In the genomic region with DNA sequence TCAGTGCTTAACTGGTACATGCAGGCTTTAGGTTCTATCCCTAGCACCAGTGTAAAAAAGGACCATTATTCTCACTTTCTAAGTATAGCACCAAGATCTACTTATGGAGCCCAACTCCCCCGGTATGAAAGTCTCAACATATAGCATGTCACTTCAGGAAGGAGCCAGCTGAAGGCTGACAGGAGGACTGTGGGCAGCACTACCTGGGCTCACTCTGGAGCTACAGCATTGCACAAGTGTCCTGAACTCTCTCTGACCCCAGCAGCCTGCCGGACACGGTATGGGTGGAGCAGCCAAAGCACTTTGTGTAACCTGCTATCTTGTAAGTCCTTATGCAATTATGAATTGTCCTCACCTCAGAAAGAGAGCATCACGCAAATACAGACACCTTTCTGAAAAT, we compare ENCODE assay signal across 18 mouse cellular contexts. TPM values are rescaled to one million over a fixed set of nuclear protein-coding genes. Genes with fewer than 3 reads are reported as not detected.
DNase-seq lines count a peak whose midpoint lies in the region; ATAC-seq and TF ChIP-seq lines count a peak whose summit lies in the region.
"Had no signal": no experiment of that assay in that cellular context is flagged by ENCODE, and none has a peak within 500 bp of the region (broad histone marks: within the 10 kb centered on the region; RNA-seq: fewer than 3 reads in every experiment).

No protein-coding gene starts in this region.

- H3K9ac ChIP-seq in heart, embryonic 16.5 days (ENCODE audit: low read length) = no peak overlapping the region
- no peak overlapping the region for H3K9ac ChIP-seq in liver, postnatal 0 days (replicated peaks)
- H3K9ac ChIP-seq: forebrain, embryonic 12.5 days; limb, embryonic 12.5 days; stomach, embryonic 15.5 days had no signal

- no peak for TF ChIP-seq EP300 in liver, postnatal 0 days (IDR thresholded peaks at IDR 0.05; ENCODE audit: low read depth)

- no peak for TF ChIP-seq CTCF in liver, postnatal 0 days (IDR thresholded peaks at IDR 0.05; ENCODE audit: low read depth)

- WGBS in heart, embryonic 16.5 days = 46% methylated on average over 4 of the region's 4 CpGs
- 67% methylated on average over 4 of the region's 4 CpGs for WGBS in liver, postnatal 0 days (ENCODE audit: insufficient replicate concordance)

- no peak overlapping the region for H3K27ac ChIP-seq in heart, embryonic 16.5 days (ENCODE audit: low read length)
- no peak overlapping the region for H3K27ac ChIP-seq in liver, postnatal 0 days (ENCODE audit: low read depth)
- H3K27ac ChIP-seq: forebrain, embryonic 12.5 days; hindbrain, embryonic 10.5 days; kidney, postnatal 0 days; limb, embryonic 12.5 days; midbrain, embryonic 10.5 days; stomach, embryonic 15.5 days had no signal

- DNase-seq in heart, postnatal 36 days = no peak
- peak; percentile 17 to 29 for DNase-seq in urinary bladder, adult 18-20 months (ENCODE audit: low spot score in 2 of 2)
- DNase-seq in urinary bladder, postnatal 25 days (ENCODE audit: low spot score) = no peak
- DNase-seq in liver, postnatal 0 days = peak; percentile 60
- no peak for DNase-seq in adrenal gland, adult 8-10 months
- DNase-seq: cerebellum, adult 9-10 months; gastrocnemius, postnatal 10 days; heart, adult 11 months; kidney, adult 18-20 months had no signal

- no peak overlapping the region for H3K4me2 ChIP-seq in heart, embryonic 16.5 days (ENCODE audit: low read depth, low read length)
- H3K4me2 ChIP-seq in liver, postnatal 0 days (ENCODE audit: low read depth, low read length) = no peak overlapping the region
- H3K4me2 ChIP-seq: forebrain, embryonic 12.5 days; limb, embryonic 12.5 days; stomach, embryonic 15.5 days had no signal

- peak; percentile 37; the same call in 1 of the 2 replicates for ATAC-seq in heart, embryonic 16.5 days (replicated peaks; ENCODE audit: extremely low read depth, insufficient read depth, low FRiP score)
- peak; percentile 94 for ATAC-seq in liver, postnatal 0 days
- no peak for ATAC-seq in inflammation-experienced regulatory T-cells, adult 6 months

- peaks cover 18% of the 10 kb centered on the region for H3K4me1 ChIP-seq in heart, embryonic 16.5 days (ENCODE audit: control insufficient read depth, insufficient read depth, low read length)
- peaks cover under 1% of the 10 kb centered on the region; the same call in 1 of the 2 replicates for H3K4me1 ChIP-seq in liver, postnatal 0 days (ENCODE audit: insufficient read depth)
- H3K4me1 ChIP-seq: forebrain, embryonic 12.5 days; hindbrain, embryonic 10.5 days; limb, embryonic 12.5 days; stomach, embryonic 15.5 days had no signal

- H3K4me3 ChIP-seq in heart, embryonic 16.5 days (ENCODE audit: low read length) = no peak overlapping the region
- H3K4me3 ChIP-seq in liver, postnatal 0 days (ENCODE audit: low read depth, low read length) = no peak overlapping the region
- H3K4me3 ChIP-seq: forebrain, embryonic 12.5 days; hindbrain, embryonic 10.5 days; limb, embryonic 12.5 days; midbrain, embryonic 10.5 days; stomach, embryonic 15.5 days had no signal

- no peaks in the 10 kb centered on the region for H3K27me3 ChIP-seq in heart, embryonic 16.5 days (ENCODE audit: control insufficient read depth, insufficient read depth, low read length)
- no peaks in the 10 kb centered on the region for H3K27me3 ChIP-seq in liver, postnatal 0 days (ENCODE audit: insufficient read depth, low read length)
- H3K27me3 ChIP-seq: forebrain, embryonic 12.5 days; limb, embryonic 12.5 days; stomach, embryonic 15.5 days had no signal

- intact Hi-C loops in heart, postnatal 36 days (cut with DNase I) = no loop called here

- peaks cover 32% of the 10 kb centered on the region for H3K36me3 ChIP-seq in heart, embryonic 16.5 days (ENCODE audit: control insufficient read depth, insufficient read depth)
- peaks cover 47% of the 10 kb centered on the region for H3K36me3 ChIP-seq in liver, postnatal 0 days (replicated peaks; ENCODE audit: insufficient read depth, low read length)

- no peaks in the 10 kb centered on the region for H3K9me3 ChIP-seq in heart, embryonic 16.5 days (replicated peaks; ENCODE audit: control insufficient read depth, low read length)
- H3K9me3 ChIP-seq in liver, postnatal 0 days (ENCODE audit: low read length) = no peaks in the 10 kb centered on the region
- H3K9me3 ChIP-seq: forebrain, embryonic 12.5 days; hindbrain, embryonic 10.5 days; limb, embryonic 12.5 days; midbrain, embryonic 10.5 days; stomach, embryonic 15.5 days had no signal

RNA-seq across cellular contexts. Expression of a gene that starts 25.0 kb away (rescaled TPM):
- 6.7 and 7.2 TPM in 2 replicates for polyA plus RNA-seq in heart, embryonic 16.5 days (2015; fragmentation: Nextera tagmentation; extraction: Ambion mirVana)
- 1 to 10 TPM; 6.1 to 6.6 TPM for total RNA-seq in heart, postnatal 36 days (2021)
- 1.3 and 1.6 TPM in 2 replicates for polyA plus RNA-seq in liver, postnatal 0 days (2015; fragmentation: Nextera tagmentation; extraction: Ambion mirVana)
- total RNA-seq in adrenal gland, adult 8-10 months (2022) = 10 to 100 TPM; 13.5 to 20.2 (median 15.3) TPM
- polyA plus RNA-seq in inflammation-experienced regulatory T-cells, adult 6 months (2017; shearing (Covaris generic)) = 1 to 10 TPM; 3.0 to 6.2 (median 4.3) TPM

RNA-seq across cellular contexts. Expression of a gene that starts 41.3 kb away (rescaled TPM):
- 3.3 TPM in 2 replicates for polyA plus RNA-seq in heart, embryonic 16.5 days (2015; fragmentation: Nextera tagmentation; extraction: Ambion mirVana)
- total RNA-seq in heart, postnatal 36 days (2021) = 1 to 10 TPM; 1.1 to 1.4 TPM
- 0.67 and 1.1 TPM in 2 replicates for polyA plus RNA-seq in liver, postnatal 0 days (2015; fragmentation: Nextera tagmentation; extraction: Ambion mirVana)
- 1 to 10 TPM; 4.6 to 7.5 (median 6.1) TPM for total RNA-seq in adrenal gland, adult 8-10 months (2022)
- not detected for polyA plus RNA-seq in inflammation-experienced regulatory T-cells, adult 6 months (2017; shearing (Covaris generic))

RNA-seq across cellular contexts. Expression of a gene that starts 47.2 kb away (rescaled TPM):
- polyA plus RNA-seq in heart, embryonic 16.5 days (2015; fragmentation: Nextera tagmentation; extraction: Ambion mirVana) = 36.1 and 41.4 TPM in 2 replicates
- total RNA-seq in heart, postnatal 36 days (2021) = 10 to 100 TPM; 14.2 to 14.7 TPM
- 45.3 and 53.4 TPM in 2 replicates for polyA plus RNA-seq in liver, postnatal 0 days (2015; fragmentation: Nextera tagmentation; extraction: Ambion mirVana)
- 100 to 1,000 TPM; 200 to 615 (median 376) TPM for total RNA-seq in adrenal gland, adult 8-10 months (2022)
- polyA plus RNA-seq in inflammation-experienced regulatory T-cells, adult 6 months (2017; shearing (Covaris generic)) = not detected
- polyA plus RNA-seq: C2C12; forebrain, embryonic 12.5 days; kidney, postnatal 0 days; limb, embryonic 12.5 days had no signal

RNA-seq across cellular contexts. Expression of a gene that starts 58.1 kb away (rescaled TPM):
- 29.7 and 35.0 TPM in 2 replicates for polyA plus RNA-seq in heart, embryonic 16.5 days (2015; fragmentation: Nextera tagmentation; extraction: Ambion mirVana)
- total RNA-seq in heart, postnatal 36 days (2021) = 1 to 10 TPM; 2.7 to 4.8 TPM
- 25.7 and 26.1 TPM in 2 replicates for polyA plus RNA-seq in liver, postnatal 0 days (2015; fragmentation: Nextera tagmentation; extraction: Ambion mirVana)
- 1 to 10 TPM; 5.4 to 7.8 (median 6.1) TPM for total RNA-seq in adrenal gland, adult 8-10 months (2022)
- polyA plus RNA-seq in inflammation-experienced regulatory T-cells, adult 6 months (2017; shearing (Covaris generic)) = 10 to 100 TPM; 50.4 to 81.3 (median 50.9) TPM

Comparison
In these comparisons a context has a peak if more than half of its experiments do, and no peak if none do; other contexts are left out.
1. DNase-seq: peak in urinary bladder, adult 18-20 months (2 of 2) and liver, postnatal 0 days (single experiment); none in heart, postnatal 36 days (0 of 2), urinary bladder, postnatal 25 days (single experiment) and adrenal gland, adult 8-10 months (single experiment).
2. RNA of a gene that starts 47.2 kb away (polyA plus RNA-seq): 45.3 to 53.4 TPM in liver, postnatal 0 days and 36.1 to 41.4 TPM in heart, embryonic 16.5 days; not detected in inflammation-experienced regulatory T-cells, adult 6 months; every median in the first group is over 10 times any median in the second.